Comparison of ENCODE assay signal across 9 mouse cellular contexts in genomic region chr17:84083307-84084263, GRCm38 (mm10).
DNase-seq lines count a peak whose midpoint lies in the region; ATAC-seq and TF ChIP-seq lines count a peak whose summit lies in the region.
"Had no signal": no experiment of that assay in that cellular context is flagged by ENCODE, and none has a peak within 500 bp of the region (broad histone marks: within the 10 kb centered on the region; RNA-seq: fewer than 3 reads in every experiment).

No protein-coding gene starts in this region.

- H3K4me2 ChIP-seq in midbrain, embryonic 15.5 days: no peak overlapping the region
- H3K4me2 ChIP-seq in intestine, embryonic 15.5 days (replicated peaks): no peak overlapping the region
- no peak overlapping the region for H3K4me2 ChIP-seq in lung, postnatal 0 days (replicated peaks; ENCODE audit: low read depth, low read length)
- no peak overlapping the region for H3K4me2 ChIP-seq in midbrain, embryonic 11.5 days
- H3K4me2 ChIP-seq in hindbrain, embryonic 11.5 days (replicated peaks; ENCODE audit: low read depth, low read length): no peak overlapping the region

- H3K9me3 ChIP-seq in midbrain, embryonic 10.5 days (replicated peaks): no peaks in the 10 kb centered on the region
- no peaks in the 10 kb centered on the region for H3K9me3 ChIP-seq in midbrain, embryonic 15.5 days
- no peaks in the 10 kb centered on the region for H3K9me3 ChIP-seq in intestine, embryonic 15.5 days
- H3K9me3 ChIP-seq in lung, postnatal 0 days (ENCODE audit: low read length): no peaks in the 10 kb centered on the region
- H3K9me3 ChIP-seq in midbrain, embryonic 11.5 days (ENCODE audit: control insufficient read depth, low read length): no peaks in the 10 kb centered on the region
- H3K9me3 ChIP-seq in hindbrain, embryonic 11.5 days (ENCODE audit: control insufficient read depth, low read length): no peaks in the 10 kb centered on the region

- 0 out of 2 replicates have a peak, but pooled peaks cover 7% of the 10 kb centered on the region for H3K27me3 ChIP-seq in midbrain, embryonic 10.5 days (ENCODE audit: low read depth, poor library complexity, severe bottlenecking)
- no peaks in the 10 kb centered on the region for H3K27me3 ChIP-seq in midbrain, embryonic 15.5 days (replicated peaks)
- H3K27me3 ChIP-seq in intestine, embryonic 15.5 days (replicated peaks): no peaks in the 10 kb centered on the region
- H3K27me3 ChIP-seq in lung, postnatal 0 days (replicated peaks; ENCODE audit: insufficient read depth, low read length): no peaks in the 10 kb centered on the region
- H3K27me3 ChIP-seq in midbrain, embryonic 11.5 days (ENCODE audit: control insufficient read depth, insufficient read depth, low read length): no peaks in the 10 kb centered on the region
- H3K27me3 ChIP-seq in hindbrain, embryonic 11.5 days (ENCODE audit: control insufficient read depth, insufficient read depth, low read length): no peaks in the 10 kb centered on the region

- no peak overlapping the region for H3K9ac ChIP-seq in midbrain, embryonic 15.5 days
- no peak overlapping the region for H3K9ac ChIP-seq in intestine, embryonic 15.5 days
- H3K9ac ChIP-seq in lung, postnatal 0 days (replicated peaks; ENCODE audit: low read depth): no peak overlapping the region
- no peak overlapping the region for H3K9ac ChIP-seq in midbrain, embryonic 11.5 days (ENCODE audit: low read length)
- H3K9ac ChIP-seq in hindbrain, embryonic 11.5 days (ENCODE audit: low read depth, low read length): no peak overlapping the region
- H3K9ac ChIP-seq: liver, embryonic 14.5 days had no signal

- TF ChIP-seq CTCF in embryonic fibroblast, embryonic 13.5 days (IDR thresholded peaks at IDR 0.05; ENCODE audit: borderline replicate concordance, insufficient read depth, low read length): no peak
- TF ChIP-seq CTCF in lung, postnatal 0 days (IDR thresholded peaks at IDR 0.05): 0 out of 2 replicates have a peak, but pooled peaks have one; percentile 27

- no peak for TF ChIP-seq EP300 in lung, postnatal 0 days (IDR thresholded peaks at IDR 0.05)

- peak overlapping the region; percentile 76 for H3K27ac ChIP-seq in midbrain, embryonic 10.5 days (replicated peaks)
- H3K27ac ChIP-seq in midbrain, embryonic 15.5 days: no peak overlapping the region
- H3K27ac ChIP-seq in embryonic fibroblast, embryonic 13.5 days (ENCODE audit: insufficient read depth, low read length): peak overlapping the region; percentile 96
- 0 out of 2 replicates have a peak overlapping the region, but pooled peaks have one; percentile 5 for H3K27ac ChIP-seq in intestine, embryonic 15.5 days
- no peak overlapping the region for H3K27ac ChIP-seq in lung, postnatal 0 days (ENCODE audit: low read length)
- H3K27ac ChIP-seq in midbrain, embryonic 11.5 days (ENCODE audit: low read depth, low read length): no peak overlapping the region
- H3K27ac ChIP-seq in hindbrain, embryonic 11.5 days (ENCODE audit: low read depth, low read length): no peak overlapping the region
- H3K27ac ChIP-seq: liver, embryonic 14.5 days had no signal

- TF ChIP-seq POLR2A in embryonic fibroblast, embryonic 13.5 days (IDR thresholded peaks at IDR 0.05; ENCODE audit: low read depth, low read length): peak; percentile 56

- H3K36me3 ChIP-seq in midbrain, embryonic 10.5 days: no peaks in the 10 kb centered on the region
- no peaks in the 10 kb centered on the region for H3K36me3 ChIP-seq in midbrain, embryonic 15.5 days (replicated peaks)
- H3K36me3 ChIP-seq in intestine, embryonic 15.5 days: no peaks in the 10 kb centered on the region
- H3K36me3 ChIP-seq in lung, postnatal 0 days (ENCODE audit: insufficient read depth, low read length): no peaks in the 10 kb centered on the region
- H3K36me3 ChIP-seq in midbrain, embryonic 11.5 days (ENCODE audit: control insufficient read depth, insufficient read depth, low read length): no peaks in the 10 kb centered on the region
- no peaks in the 10 kb centered on the region for H3K36me3 ChIP-seq in hindbrain, embryonic 11.5 days (ENCODE audit: control insufficient read depth, insufficient read depth, low read length)

- 72% methylated on average over 16 of the region's 16 CpGs for WGBS in midbrain, embryonic 10.5 days
- WGBS in midbrain, embryonic 15.5 days: 77% methylated on average over 16 of the region's 16 CpGs
- 63% methylated on average over 16 of the region's 16 CpGs for WGBS in intestine, embryonic 15.5 days
- 52% methylated on average over 14 of the region's 16 CpGs for WGBS in lung, postnatal 0 days
- WGBS in midbrain, embryonic 11.5 days: 76% methylated on average over 16 of the region's 16 CpGs
- WGBS in hindbrain, embryonic 11.5 days: 69% methylated on average over 16 of the region's 16 CpGs

- no peak for ATAC-seq in midbrain, embryonic 15.5 days (replicated peaks)
- no peak; the same call in 1 of the 2 replicates for ATAC-seq in intestine, embryonic 15.5 days
- peak; percentile 16 for ATAC-seq in lung, postnatal 0 days
- ATAC-seq in midbrain, embryonic 11.5 days (ENCODE audit: low FRiP score): no peak
- ATAC-seq in hindbrain, embryonic 11.5 days (ENCODE audit: low FRiP score): no peak

- no peak for DNase-seq in midbrain, embryonic 10.5 days (ENCODE audit: low spot score)
- peak; percentile 58 for DNase-seq in lung, postnatal 0 days (ENCODE audit: low spot score)
- DNase-seq in layer of hippocampus, postnatal 25 days (ENCODE audit: extremely low spot score in 1 of 2, low spot score in 1 of 2): no peak
- no peak for DNase-seq in midbrain, embryonic 11.5 days (ENCODE audit: low spot score, missing footprints)
- no peak for DNase-seq in hindbrain, embryonic 11.5 days (ENCODE audit: low spot score)

- no peak overlapping the region for H3K4me3 ChIP-seq in midbrain, embryonic 10.5 days
- no peak overlapping the region for H3K4me3 ChIP-seq in midbrain, embryonic 15.5 days
- H3K4me3 ChIP-seq in embryonic fibroblast, embryonic 13.5 days (ENCODE audit: insufficient read depth, low read length): no peak overlapping the region
- H3K4me3 ChIP-seq in intestine, embryonic 15.5 days (replicated peaks): no peak overlapping the region
- no peak overlapping the region for H3K4me3 ChIP-seq in lung, postnatal 0 days (ENCODE audit: low read depth, low read length)
- no peak overlapping the region for H3K4me3 ChIP-seq in midbrain, embryonic 11.5 days (ENCODE audit: low read depth, low read length)
- H3K4me3 ChIP-seq in hindbrain, embryonic 11.5 days (ENCODE audit: low read depth, low read length): no peak overlapping the region

- peaks cover 41% of the 10 kb centered on the region for H3K4me1 ChIP-seq in midbrain, embryonic 10.5 days
- H3K4me1 ChIP-seq in midbrain, embryonic 15.5 days: peaks cover 5% of the 10 kb centered on the region; the same call in 1 of the 2 replicates
- H3K4me1 ChIP-seq in embryonic fibroblast, embryonic 13.5 days (ENCODE audit: control insufficient read depth, insufficient read depth, low read length): peaks cover 27% of the 10 kb centered on the region
- peaks cover 37% of the 10 kb centered on the region for H3K4me1 ChIP-seq in intestine, embryonic 15.5 days (replicated peaks)
- peaks cover 28% of the 10 kb centered on the region for H3K4me1 ChIP-seq in lung, postnatal 0 days (ENCODE audit: insufficient read depth, low read depth, low read length)
- peaks cover 3% of the 10 kb centered on the region; the same call in 1 of the 2 replicates for H3K4me1 ChIP-seq in midbrain, embryonic 11.5 days (ENCODE audit: control insufficient read depth, insufficient read depth, low read length)
- H3K4me1 ChIP-seq in hindbrain, embryonic 11.5 days (replicated peaks; ENCODE audit: control insufficient read depth, insufficient read depth, low read length): peaks cover 2% of the 10 kb centered on the region; the same call in 1 of the 2 replicates

Comparison
In these comparisons a context has a peak if more than half of its experiments do, and no peak if none do; other contexts are left out.
1. H3K27ac ChIP-seq: peak in midbrain, embryonic 10.5 days (single experiment), embryonic fibroblast, embryonic 13.5 days (single experiment) and intestine, embryonic 15.5 days (single experiment); none in midbrain, embryonic 15.5 days (single experiment), lung, postnatal 0 days (single experiment), midbrain, embryonic 11.5 days (single experiment) and hindbrain, embryonic 11.5 days (single experiment).